Mouse (Mus musculus) cerebral cortex, adult 2 months (tissue): ENCODE results near the gene Mgat5.

Source experiments
- WGBS: fragments of 180-500 bp; shearing (Covaris S2); methylation state at CpG from one replicate; pipeline ENCODE4 v1.1.7; 2018; 5-methylcytosine and 5-hydroxymethylcytosine counted together

The Mgat5 gene

GRCm38 (mm10) chr1:127441007-127441406 is 236.2 kb downstream of the Mgat5 start:
- WGBS, result 77% methylated on average over 1 of the region's 1 CpGs

GRCm38 (mm10) chr1:127441736-127442135 is 236.9 kb downstream of the Mgat5 start:
- 92% methylated on average over 3 of the region's 3 CpGs for WGBS

- WGBS, result 78% methylated on average over 14 of the region's 14 CpGs
Observed at GRCm38 (mm10) chr1:127442880-127443877, 238.4 kb downstream of the Mgat5 start.

GRCm38 (mm10) chr1:127444836-127445485 is 240.1 kb downstream of the Mgat5 start:
- 71% methylated on average over 5 of the region's 5 CpGs for WGBS

- 93% methylated on average over 6 of the region's 6 CpGs for WGBS
Observed at GRCm38 (mm10) chr1:127453397-127453796, 248.6 kb downstream of the Mgat5 start.

- WGBS, result 13% methylated on average over 6 of the region's 6 CpGs
Observed at GRCm38 (mm10) chr1:127459015-127459451, 254.2 kb downstream of the Mgat5 start.

- 84% methylated on average over 7 of the region's 7 CpGs for WGBS
Observed at GRCm38 (mm10) chr1:127459576-127459975, 254.8 kb downstream of the Mgat5 start.

- 61% methylated on average over 9 of the region's 9 CpGs for WGBS
Observed at GRCm38 (mm10) chr1:127461017-127461416, 256.2 kb downstream of the Mgat5 start.

GRCm38 (mm10) chr1:127464041-127464440 is 259.2 kb downstream of the Mgat5 start:
- 93% methylated on average over 6 of the region's 6 CpGs for whole genome bisulfite sequencing

GRCm38 (mm10) chr1:127465292-127465691 is 260.5 kb downstream of the Mgat5 start:
- 57% methylated on average over 6 of the region's 6 CpGs for WGBS

- 87% methylated on average over 5 of the region's 5 CpGs for WGBS
Observed at GRCm38 (mm10) chr1:127467238-127467637, 262.4 kb downstream of the Mgat5 start.

- 77% methylated on average over 4 of the region's 4 CpGs for WGBS
Observed at GRCm38 (mm10) chr1:127470175-127470574, 265.4 kb downstream of the Mgat5 start.

GRCm38 (mm10) chr1:127475756-127476155 is 270.9 kb downstream of the Mgat5 start:
- WGBS, result 68% methylated on average over 5 of the region's 5 CpGs

GRCm38 (mm10) chr1:127482911-127483310 is 278.1 kb downstream of the Mgat5 start:
- 43% methylated on average over 10 of the region's 10 CpGs for WGBS

GRCm38 (mm10) chr1:127484188-127484587 is 279.4 kb downstream of the Mgat5 start:
- 91% methylated on average over 8 of the region's 8 CpGs for WGBS

GRCm38 (mm10) chr1:127484826-127485225 is 280.0 kb downstream of the Mgat5 start:
- WGBS, result 41% methylated on average over 7 of the region's 7 CpGs

- WGBS, result 74% methylated on average over 4 of the region's 4 CpGs
Observed at GRCm38 (mm10) chr1:127487161-127487560, 282.3 kb downstream of the Mgat5 start.

- WGBS, result 31% methylated on average over 9 of the region's 9 CpGs
Observed at GRCm38 (mm10) chr1:127496737-127497543, 292.1 kb downstream of the Mgat5 start.

GRCm38 (mm10) chr1:127498746-127499145 is 293.9 kb downstream of the Mgat5 start:
- WGBS, result 77% methylated on average over 9 of the region's 9 CpGs

GRCm38 (mm10) chr1:127500219-127500618 is 295.4 kb downstream of the Mgat5 start:
- WGBS, result 13% methylated on average over 8 of the region's 8 CpGs

GRCm38 (mm10) chr1:127500701-127501100 is 295.9 kb downstream of the Mgat5 start:
- 69% methylated on average over 17 of the region's 17 CpGs for WGBS
